Mouse (Mus musculus): ENCODE data around the gene Gm16253. TPM values are rescaled to one million over a fixed set of nuclear protein-coding genes. Genes with fewer than 3 reads are reported as not detected.
A peak's percentile ranks its signal among the peaks of the same experiment; 100 is the strongest.

Gene Gm16253
- polyA plus RNA-seq, 1 experiment from 2014 or later, result 1.4 TPM

DNA sequence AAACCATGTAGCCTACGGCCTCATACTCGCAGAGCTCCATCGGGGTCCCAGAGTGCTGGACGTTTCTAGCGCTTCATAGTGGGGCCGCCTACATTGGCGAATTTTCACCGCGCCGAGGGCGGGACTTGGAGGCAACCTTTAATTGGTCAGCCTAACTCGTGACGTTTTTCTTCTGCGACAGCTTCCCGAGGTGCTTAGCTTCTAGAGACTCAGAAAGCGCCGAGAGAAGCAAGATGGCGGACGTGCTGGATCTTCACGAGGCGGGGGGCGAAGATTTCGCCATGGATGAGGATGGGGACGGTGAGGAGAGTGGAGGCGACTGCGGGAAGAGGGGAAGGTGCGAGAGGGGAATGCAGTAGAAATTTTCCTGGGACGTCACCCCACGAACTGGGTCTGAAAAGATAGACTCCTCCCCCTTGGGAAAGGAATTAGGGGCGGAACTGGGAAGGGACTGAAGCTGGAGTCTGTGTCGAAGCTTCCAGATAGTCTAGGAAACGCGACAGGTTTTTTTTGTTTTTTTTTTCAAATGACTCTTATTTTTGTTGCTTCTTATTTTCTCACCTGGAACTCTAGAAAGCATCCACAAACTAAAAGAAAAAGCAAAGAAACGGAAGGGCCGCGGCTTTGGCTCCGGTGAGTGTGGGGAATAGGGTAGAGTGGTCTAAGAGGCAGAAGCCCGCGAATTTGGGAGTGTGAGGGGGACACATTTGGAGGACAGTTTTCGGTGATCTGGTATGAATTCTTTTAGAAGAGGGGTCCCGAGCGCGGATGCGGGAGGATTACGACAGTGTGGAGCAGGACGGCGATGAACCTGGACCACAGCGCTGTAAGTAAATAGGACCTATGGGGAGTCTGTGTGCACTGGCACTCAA, 53.2 kb downstream of the Gm16253 start, which contains the start of gene Rbm8a:
Gene Rbm8a, plus strand, starts transcription at position 205 of the 872 bp plus-strand sequence.
- Histone ChIP-seq H3K4me3 (ENCODE audit: low read length) (peak within 1 kb of the TSS; percentile 90), H3K27me3 (ENCODE audit: control insufficient read depth, insufficient read depth, low read depth, low read length) (no peaks in the 10 kb centered on the region), H3K4me1 (replicated peaks; ENCODE audit: control insufficient read depth, insufficient read depth, low read length) (peaks cover 12% of the 10 kb centered on the region; the same call in 1 of the 2 replicates), H3K9me3 (ENCODE audit: control insufficient read depth, low read length) (no peaks in the 10 kb centered on the region), H3K36me3 (ENCODE audit: control insufficient read depth, insufficient read depth, low read length) (peaks cover 14% of the 10 kb centered on the region), H3K27ac (ENCODE audit: low read length) (peak within 1 kb of the TSS; percentile 79), H3K4me2 (ENCODE audit: low read depth, low read length) (peak within 1 kb of the TSS; percentile 95), H3K9ac (ENCODE audit: low read length) (peak within 1 kb of the TSS; percentile 83)
- WGBS, result under 1% methylated on average over 48 of the region's 48 CpGs
- peak; percentile 96 for ATAC-seq (ENCODE audit: low read depth)

Other genes starting within 250 kb of the Gm16253 start
- gene BC107364, start 124.7 kb upstream of the Gm16253 start, polyA plus RNA-seq (2015; fragmentation: Nextera tagmentation; extraction: Ambion mirVana), result 0.30 and 0.34 TPM in 2 replicates
- gene Hfe2, start 51.8 kb upstream of the Gm16253 start, polyA plus RNA-seq (2015; fragmentation: Nextera tagmentation; extraction: Ambion mirVana), result 0.57 and 1.1 TPM in 2 replicates
- 184 and 197 TPM in 2 replicates for gene Txnip, start 19.0 kb upstream of the Gm16253 start, polyA plus RNA-seq (2015; fragmentation: Nextera tagmentation; extraction: Ambion mirVana)
- gene Polr3gl, start 17.2 kb downstream of the Gm16253 start, polyA plus RNA-seq (2015; fragmentation: Nextera tagmentation; extraction: Ambion mirVana), result 35.9 TPM in 2 replicates
- gene Ankrd34a, start 19.7 kb downstream of the Gm16253 start, polyA plus RNA-seq (2015; fragmentation: Nextera tagmentation; extraction: Ambion mirVana), result 1.6 and 1.9 TPM in 2 replicates
- 6.7 and 8.2 TPM in 2 replicates for gene Lix1l, start 24.2 kb downstream of the Gm16253 start, polyA plus RNA-seq (2015; fragmentation: Nextera tagmentation; extraction: Ambion mirVana)
- gene Rbm8a, start 52.9 kb downstream of the Gm16253 start, polyA plus RNA-seq (2015; fragmentation: Nextera tagmentation; extraction: Ambion mirVana), result 132 and 135 TPM in 2 replicates
- 54.2 and 57.7 TPM in 2 replicates for gene Pex11b, start 58.4 kb downstream of the Gm16253 start, polyA plus RNA-seq (2015; fragmentation: Nextera tagmentation; extraction: Ambion mirVana)
- 0.15 and 0.24 TPM in 2 replicates for gene Gm42957, start 58.5 kb downstream of the Gm16253 start, polyA plus RNA-seq (2015; fragmentation: Nextera tagmentation; extraction: Ambion mirVana)
- gene Itga10, start 68.6 kb downstream of the Gm16253 start, polyA plus RNA-seq (2015; fragmentation: Nextera tagmentation; extraction: Ambion mirVana), result 1.0 TPM in 2 replicates
- gene Ankrd35, start 93.1 kb downstream of the Gm16253 start, polyA plus RNA-seq (2015; fragmentation: Nextera tagmentation; extraction: Ambion mirVana), result 0.36 and 0.50 TPM in 2 replicates
- 51.9 and 52.0 TPM in 2 replicates for gene Pias3, start 119.4 kb downstream of the Gm16253 start, polyA plus RNA-seq (2015; fragmentation: Nextera tagmentation; extraction: Ambion mirVana)
- 7.2 and 8.2 TPM in 2 replicates for gene Nudt17, start 131.6 kb downstream of the Gm16253 start, polyA plus RNA-seq (2015; fragmentation: Nextera tagmentation; extraction: Ambion mirVana)
- gene Polr3c, start 150.6 kb downstream of the Gm16253 start, polyA plus RNA-seq (2015; fragmentation: Nextera tagmentation; extraction: Ambion mirVana), result 35.6 and 35.7 TPM in 2 replicates
- gene Rnf115, start 150.7 kb downstream of the Gm16253 start, polyA plus RNA-seq (2015; fragmentation: Nextera tagmentation; extraction: Ambion mirVana), result 45.7 and 47.8 TPM in 2 replicates